Mouse (Mus musculus): ENCODE data around the gene Vmn2r76. TPM values are rescaled to one million over a fixed set of nuclear protein-coding genes. Genes with fewer than 3 reads are reported as not detected.
"Not testable (repeated sequence)": the region's sequence is repeated elsewhere in the genome, so short reads cannot be mapped to it uniquely, and the experiment has no call there.

Gene Vmn2r76
- not detected for total RNA-seq (2021)
- long read RNA-seq, partial matches to known transcripts: 0 of 1 reads
- long read RNA-seq, other reads (novel, unspliced or antisense): 1 of 1 reads

GRCm38 (mm10) chr7:86246208-86246607 lies at the start of gene Vmn2r76:
TSS of gene Vmn2r76 (minus strand) at chr7:86246308.
- DNase-seq (ENCODE audit: low spot score in 2 of 2): no peak

- DNase-seq (ENCODE audit: low spot score in 2 of 2): no peak
Measured at GRCm38 (mm10) chr7:86277072-86277471, 31.0 kb upstream of the Vmn2r76 start, which contains the start of gene Olfr310. TSS of gene Olfr310 (minus strand) at chr7:86277172.

- DNase-seq (ENCODE audit: low spot score in 2 of 2): peak in 1 of 2 experiments; percentile 10
Measured at GRCm38 (mm10) chr7:86211345-86211744, 34.8 kb downstream of the Vmn2r76 start.

GRCm38 (mm10) chr7:86171678-86172077 lies 74.4 kb downstream of the Vmn2r76 start, which contains the start of gene Vmn2r75:
TSS of gene Vmn2r75 (minus strand) at chr7:86171778.
- not testable (repeated sequence) for DNase-seq (ENCODE audit: low spot score in 2 of 2)

Other genes with a start within 250 kb of the Vmn2r76 start
- gene Vmn2r75, start 74.5 kb downstream of the Vmn2r76 start, total RNA-seq (2021): not detected
- gene Olfr310, start 30.9 kb upstream of the Vmn2r76 start, total RNA-seq (2021): not detected
- gene Olfr309, start 67.4 kb upstream of the Vmn2r76 start, total RNA-seq (2021): not detected
- not detected for gene Olfr308, start 79.3 kb upstream of the Vmn2r76 start, total RNA-seq (2021)
- not detected for gene Olfr307, start 91.3 kb upstream of the Vmn2r76 start, total RNA-seq (2021)
- gene Olfr305, start 120.6 kb upstream of the Vmn2r76 start, total RNA-seq (2021): not detected
- gene Olfr304, start 140.3 kb upstream of the Vmn2r76 start, total RNA-seq (2021): not detected
- gene Olfr303, start 151.5 kb upstream of the Vmn2r76 start, total RNA-seq (2021): not detected
- not detected for gene Olfr301, start 157.5 kb upstream of the Vmn2r76 start, total RNA-seq (2021)
- gene Olfr299, start 213.6 kb upstream of the Vmn2r76 start, total RNA-seq (2021): not detected
- gene Olfr298, start 246.2 kb upstream of the Vmn2r76 start, total RNA-seq (2021): not detected